ENCODE assay signal across 9 mouse cellular contexts in genomic region chr5:134186961-134187731, GRCm38 (mm10). TPM values are rescaled to one million over a fixed set of nuclear protein-coding genes. Genes with fewer than 3 reads are reported as not detected.
DNase-seq lines count a peak whose midpoint lies in the region; ATAC-seq and TF ChIP-seq lines count a peak whose summit lies in the region.
"Had no signal": no experiment of that assay in that cellular context is flagged by ENCODE, and none has a peak within 500 bp of the region (broad histone marks: within the 10 kb centered on the region; RNA-seq: fewer than 3 reads in every experiment).

No protein-coding gene starts in this region.

- no peak overlapping the region for H3K4me3 ChIP-seq in heart, adult 2 months
- H3K4me3 ChIP-seq in left cerebral cortex, adult 2 months = no peak overlapping the region
- no peak overlapping the region for H3K4me3 ChIP-seq in myocyte
- no peak overlapping the region for H3K4me3 ChIP-seq in thymus, adult 2 months (ENCODE audit: control insufficient read depth, insufficient read depth, low read length)
- H3K4me3 ChIP-seq: limb, embryonic 15.5 days had no signal

- no peak overlapping the region for H3ac ChIP-seq in myocyte (ENCODE audit: control insufficient read depth, insufficient read length)

- 0 out of 2 replicates have a peak, but pooled peaks have one; percentile 13 for ATAC-seq in common myeloid progenitor, adult 5-6 weeks (replicated peaks; ENCODE audit: low read depth, poor library complexity, severe bottlenecking)

- DNase-seq in heart, adult 2 months = peak; percentile 18 to 62
- DNase-seq in heart, adult 9 months (ENCODE audit: low spot score in 2 of 2) = no peak
- DNase-seq in 3134 (ENCODE audit: extremely low read depth, insufficient read length, low spot score) (peak; percentile 43), MEL-GATA-1-ER (ENCODE audit: extremely low read depth, low read depth) (peak; percentile 77)
- peak; percentile 35 to 46 for DNase-seq in left cerebral cortex, adult 2 months (ENCODE audit: extremely low spot score in 1 of 2, low spot score in 2 of 2)
- DNase-seq in thymus, adult 2 months = peak; percentile 73

- 0 out of 2 replicates have a peak, but pooled peaks have one; percentile 13 for TF ChIP-seq EP300 in heart, adult 2 months (IDR thresholded peaks at IDR 0.05; ENCODE audit: insufficient read depth, low read depth, low read length)

- peak; percentile 88 for TF ChIP-seq CTCF in heart, adult 2 months (IDR thresholded peaks at IDR 0.05)
- TF ChIP-seq CTCF in left cerebral cortex, adult 2 months (IDR thresholded peaks at IDR 0.05) = peak; percentile 79
- TF ChIP-seq CTCF in thymus, adult 2 months (IDR thresholded peaks at IDR 0.05; ENCODE audit: borderline replicate concordance, control insufficient read depth, extremely low read depth, insufficient read depth, low read length, poor library complexity) = peak; percentile 76; the same call in 1 of the 2 replicates

- intact Hi-C loops in heart, adult 2 months (cut with DNase I) = no loop called here
- intact Hi-C loops in left cerebral cortex, adult 2 months (cut with DNase I) = no loop called here

- TF ChIP-seq POLR2A in heart, adult 2 months (IDR thresholded peaks at IDR 0.05; ENCODE audit: insufficient read depth, low read depth, low read length) = no peak
- TF ChIP-seq POLR2A in myocyte (IDR thresholded peaks at IDR 0.05; ENCODE audit: insufficient read length, low read depth) = no peak
- TF ChIP-seq POLR2A in thymus, adult 2 months (IDR thresholded peaks at IDR 0.05; ENCODE audit: control insufficient read depth, extremely low read depth, insufficient read depth, low read length, poor library complexity) = no peak

- H3K79me2 ChIP-seq in heart, adult 2 months (replicated peaks; ENCODE audit: control insufficient read depth, insufficient read depth, low read length) = no peaks in the 10 kb centered on the region
- H3K79me2 ChIP-seq in myocyte (ENCODE audit: control insufficient read depth, insufficient read depth) = peaks cover 4% of the 10 kb centered on the region

- no peaks in the 10 kb centered on the region for H3K27me3 ChIP-seq in heart, adult 2 months (ENCODE audit: control insufficient read depth, insufficient read depth, low read length)
- H3K27me3 ChIP-seq in myocyte (ENCODE audit: control insufficient read depth, insufficient read depth, insufficient read length) = no peaks in the 10 kb centered on the region
- H3K27me3 ChIP-seq in thymus, adult 2 months (ENCODE audit: control insufficient read depth, insufficient read depth, low read length) = no peaks in the 10 kb centered on the region
- H3K27me3 ChIP-seq: limb, embryonic 15.5 days had no signal

- peaks cover 5% of the 10 kb centered on the region for H3K36me3 ChIP-seq in heart, adult 2 months (ENCODE audit: control insufficient read depth, insufficient read depth, low read length)
- H3K36me3 ChIP-seq in myocyte (ENCODE audit: control insufficient read depth, insufficient read depth) = no peaks in the 10 kb centered on the region
- no peaks in the 10 kb centered on the region for H3K36me3 ChIP-seq in thymus, adult 2 months (ENCODE audit: control insufficient read depth, insufficient read depth, low read length)

- no peak overlapping the region for H3K27ac ChIP-seq in heart, adult 2 months
- H3K27ac ChIP-seq in left cerebral cortex, adult 2 months = peak overlapping the region; percentile 48; the same call in 1 of the 2 replicates
- no peak overlapping the region for H3K27ac ChIP-seq in thymus, adult 2 months (ENCODE audit: control insufficient read depth, insufficient read depth, low read length)
- H3K27ac ChIP-seq: limb, embryonic 15.5 days had no signal

- H3K4me1 ChIP-seq in heart, adult 2 months (ENCODE audit: control insufficient read depth, insufficient read depth, low read length) = peaks cover 10% of the 10 kb centered on the region
- peaks cover 22% of the 10 kb centered on the region for H3K4me1 ChIP-seq in thymus, adult 2 months (replicated peaks; ENCODE audit: control insufficient read depth, insufficient read depth, low read length)

- H3K4me2 ChIP-seq in myocyte (ENCODE audit: low read depth) = peak overlapping the region; percentile 12
- H3K4me2 ChIP-seq: limb, embryonic 15.5 days had no signal

- WGBS in heart, adult 2 months = 75% methylated on average over 4 of the region's 4 CpGs
- WGBS in thymus, adult 2 months = 89% methylated on average over 4 of the region's 4 CpGs

- H3K9ac ChIP-seq in heart, adult 2 months (ENCODE audit: low read depth, low read length) = no peak overlapping the region
- H3K9ac ChIP-seq: limb, embryonic 15.5 days had no signal

TF ChIP-seq in myocyte, 11 proteins besides CTCF, POLR2A, EP300 and RAD21:
- peak in 1 of 3 experiments; percentile 3 for TF ChIP-seq MYOG (IDR thresholded peaks at IDR 0.05; ENCODE audit: control insufficient read depth in 1 of 3, insufficient read depth in 1 of 3, insufficient read length in 2 of 3, low read depth in 2 of 3)
- TF ChIP-seq USF1 (IDR thresholded peaks at IDR 0.05; ENCODE audit: low read depth) = no peak

RNA-seq across cellular contexts. Expression of gene Gtf2ird2, which starts 3.3 kb away (rescaled TPM):
- 1 to 10 TPM; 5.3 to 5.7 TPM for total RNA-seq in heart, adult 2 months (2021)
- polyA plus RNA-seq in heart, adult 2 months (2012; rRNA removed) = 3.7 and 5.4 TPM in 2 replicates
- total RNA-seq in common myeloid progenitor, adult 5-6 weeks (2017) = 5.4 and 7.4 TPM in 2 replicates
- total RNA-seq in left cerebral cortex, adult 2 months (2021) = 10 to 100 TPM; 17.7 to 20.1 TPM
- polyA plus RNA-seq in myocyte (2012; fragmentation: generic; extraction: Trizol) = 4.8 TPM
- 9.7 and 9.9 TPM in 2 replicates for polyA plus RNA-seq in thymus, adult 2 months (2012; rRNA removed)

RNA-seq across cellular contexts. Expression of gene Rcc1l, which starts 10.6 kb away (rescaled TPM):
- total RNA-seq in heart, adult 2 months (2021) = 10 to 100 TPM; 30.2 to 33.7 TPM
- polyA plus RNA-seq in heart, adult 2 months (2012; rRNA removed) = 19.8 and 23.5 TPM in 2 replicates
- 10.0 and 14.2 TPM in 2 replicates for total RNA-seq in common myeloid progenitor, adult 5-6 weeks (2017)
- total RNA-seq in left cerebral cortex, adult 2 months (2021) = 10 to 100 TPM; 15.4 to 19.2 TPM
- polyA plus RNA-seq in myocyte (2012; fragmentation: generic; extraction: Trizol) = 16.9 TPM
- 18.0 and 20.4 TPM in 2 replicates for polyA plus RNA-seq in thymus, adult 2 months (2012; rRNA removed)

RNA-seq across cellular contexts. Expression of gene Ncf1, which starts 42.3 kb away (rescaled TPM):
- total RNA-seq in heart, adult 2 months (2021) = 1 to 10 TPM; 6.7 to 8.2 TPM
- polyA plus RNA-seq in heart, adult 2 months (2012; rRNA removed) = 3.4 and 5.7 TPM in 2 replicates
- total RNA-seq in common myeloid progenitor, adult 5-6 weeks (2017) = 52.0 and 54.0 TPM in 2 replicates
- total RNA-seq in left cerebral cortex, adult 2 months (2021) = 10 to 100 TPM in 1 of 2 experiments, 1 to 10 TPM in 1; 8.1 to 10.2 TPM
- polyA plus RNA-seq in myocyte (2012; fragmentation: generic; extraction: Trizol) = 1.4 TPM
- polyA plus RNA-seq in thymus, adult 2 months (2012; rRNA removed) = 28.6 and 35.9 TPM in 2 replicates

Comparison
In these comparisons a context has a peak if more than half of its experiments do, and no peak if none do; other contexts are left out.
1. DNase-seq: peak in heart, adult 2 months (2 of 2), 3134 (single experiment), MEL-GATA-1-ER (single experiment), left cerebral cortex, adult 2 months (2 of 2) and thymus, adult 2 months (single experiment); none in heart, adult 9 months (0 of 2).
2. Peak in every context shown above with its lines, with median percentiles within 50 percentile points of each other: CTCF ChIP-seq.